Mouse (Mus musculus): ENCODE data around the gene Rbms3. TPM values are rescaled to one million over a fixed set of nuclear protein-coding genes. Genes with fewer than 3 reads are reported as not detected.
A peak's percentile ranks its signal among the peaks of the same experiment; 100 is the strongest.

The Rbms3 gene
- polyA plus RNA-seq, 1 experiment from 2014 or later: 127 TPM

GRCm38 (mm10) chr9:116813396-116813795 lies 816.3 kb downstream of the Rbms3 start:
- no peak overlapping the region for H3K9ac ChIP-seq
- peaks cover 33% of the 10 kb centered on the region for H3K4me1 ChIP-seq (replicated peaks)
- no peaks in the 10 kb centered on the region for H3K9me3 ChIP-seq
- WGBS: 57% methylated on average over 2 of the region's 2 CpGs
- no peak overlapping the region for H3K4me2 ChIP-seq
- H3K27me3 ChIP-seq: no peaks in the 10 kb centered on the region
- H3K36me3 ChIP-seq: no peaks in the 10 kb centered on the region
- H3K27ac ChIP-seq (replicated peaks): peak overlapping the region; percentile 11
- ATAC-seq (ENCODE audit: low read depth): no peak
- H3K4me3 ChIP-seq: no peak overlapping the region

GRCm38 (mm10) chr9:116809260-116809659 lies 820.5 kb downstream of the Rbms3 start:
- Histone ChIP-seq H3K4me1 (replicated peaks) (peaks cover 44% of the 10 kb centered on the region), H3K9ac (no peak overlapping the region), H3K36me3 (no peaks in the 10 kb centered on the region), H3K4me2 (no peak overlapping the region), H3K4me3 (no peak overlapping the region), H3K27ac (replicated peaks) (no peak overlapping the region; the same call in 1 of the 2 replicates), H3K9me3 (no peaks in the 10 kb centered on the region), H3K27me3 (no peaks in the 10 kb centered on the region)
- WGBS: 37% methylated on average over 5 of the region's 5 CpGs
- peak; percentile 46 for ATAC-seq (ENCODE audit: low read depth)

DNA sequence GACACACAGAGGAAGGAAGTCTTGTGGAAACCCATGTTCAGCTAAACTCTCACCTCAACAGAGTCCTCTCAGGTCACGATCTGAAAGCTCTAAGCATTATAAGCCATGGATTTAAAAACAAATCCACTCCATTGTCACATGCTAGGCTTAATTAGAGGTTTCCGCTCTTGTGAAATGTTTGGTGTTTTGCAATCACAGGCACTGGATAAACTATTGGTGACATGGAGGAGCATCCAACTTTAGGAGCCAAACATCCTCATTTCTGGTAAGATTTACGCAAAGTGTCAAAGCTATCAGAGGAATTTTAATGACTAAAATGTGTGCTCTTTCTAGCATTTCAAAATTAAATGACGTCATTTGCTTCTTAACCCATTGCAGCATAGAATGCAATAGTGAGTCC lies 821.3 kb downstream of the Rbms3 start:
- Histone ChIP-seq H3K36me3 (no peaks in the 10 kb centered on the region), H3K27ac (replicated peaks) (peak overlapping the region; percentile 71), H3K4me1 (replicated peaks) (peaks cover 39% of the 10 kb centered on the region), H3K9me3 (no peaks in the 10 kb centered on the region), H3K4me3 (no peak overlapping the region), H3K9ac (no peak overlapping the region), H3K27me3 (no peaks in the 10 kb centered on the region), H3K4me2 (no peak overlapping the region)
- WGBS: 82% methylated on average over 4 of the region's 4 CpGs
- ATAC-seq (ENCODE audit: low read depth): no peak

GRCm38 (mm10) chr9:116807166-116808081 lies 822.3 kb downstream of the Rbms3 start:
- no peaks in the 10 kb centered on the region for H3K27me3 ChIP-seq
- no peak overlapping the region; the same call in 1 of the 2 replicates for H3K9ac ChIP-seq
- H3K36me3 ChIP-seq: no peaks in the 10 kb centered on the region
- H3K27ac ChIP-seq (replicated peaks): peak overlapping the region; percentile 71
- 9% methylated on average over 16 of the region's 16 CpGs for WGBS
- peak overlapping the region; percentile 9; the same call in 1 of the 2 replicates for H3K4me2 ChIP-seq
- peak; percentile 65 for ATAC-seq (ENCODE audit: low read depth)
- H3K9me3 ChIP-seq: no peaks in the 10 kb centered on the region
- peaks cover 39% of the 10 kb centered on the region for H3K4me1 ChIP-seq (replicated peaks)
- H3K4me3 ChIP-seq: no peak overlapping the region

DNA sequence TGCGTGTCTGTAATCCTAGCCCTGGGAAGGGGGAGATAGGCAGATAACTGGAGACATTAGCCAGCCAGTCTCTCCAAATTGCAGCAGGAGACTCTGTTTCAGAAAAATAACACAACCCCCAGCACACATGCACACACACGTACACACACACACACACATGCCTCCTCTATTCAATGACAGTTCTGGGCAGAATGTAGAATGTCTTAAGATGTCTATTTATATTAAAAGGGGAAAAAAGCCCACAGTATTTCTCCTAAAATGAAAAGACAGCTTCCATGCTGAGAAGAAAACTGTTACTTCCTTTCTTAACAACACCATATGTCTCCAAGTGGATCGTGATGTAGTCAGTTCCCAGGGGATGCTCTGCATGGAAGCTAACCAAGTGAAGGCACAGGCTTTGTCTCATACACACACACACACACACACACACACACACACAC lies 826.4 kb downstream of the Rbms3 start:
- Histone ChIP-seq H3K36me3 (no peaks in the 10 kb centered on the region), H3K4me1 (replicated peaks) (peaks cover 28% of the 10 kb centered on the region), H3K27me3 (no peaks in the 10 kb centered on the region), H3K4me3 (no peak overlapping the region), H3K27ac (replicated peaks) (0 out of 2 replicates have a peak overlapping the region, but pooled peaks have one; percentile 42), H3K9me3 (no peaks in the 10 kb centered on the region), H3K4me2 (no peak overlapping the region), H3K9ac (no peak overlapping the region)
- 61% methylated on average over 3 of the region's 3 CpGs for WGBS
- ATAC-seq (ENCODE audit: low read depth): no peak

GRCm38 (mm10) chr9:116802602-116803001 lies 827.1 kb downstream of the Rbms3 start:
- no peak overlapping the region for H3K9ac ChIP-seq
- H3K36me3 ChIP-seq: no peaks in the 10 kb centered on the region
- H3K4me3 ChIP-seq: no peak overlapping the region
- no peaks in the 10 kb centered on the region for H3K9me3 ChIP-seq
- no peak for ATAC-seq (ENCODE audit: low read depth)
- no peak overlapping the region for H3K4me2 ChIP-seq
- H3K27me3 ChIP-seq: no peaks in the 10 kb centered on the region
- 74% methylated on average over 7 of the region's 7 CpGs for WGBS
- no peak overlapping the region for H3K27ac ChIP-seq (replicated peaks)
- H3K4me1 ChIP-seq (replicated peaks): peaks cover 21% of the 10 kb centered on the region

GRCm38 (mm10) chr9:116795240-116795955 lies 834.3 kb downstream of the Rbms3 start:
- Histone ChIP-seq H3K36me3 (no peaks in the 10 kb centered on the region), H3K4me3 (no peak overlapping the region), H3K4me2 (no peak overlapping the region), H3K9me3 (no peaks in the 10 kb centered on the region), H3K27me3 (no peaks in the 10 kb centered on the region), H3K27ac (replicated peaks) (no peak overlapping the region), H3K4me1 (replicated peaks) (peaks cover under 1% of the 10 kb centered on the region; the same call in 1 of the 2 replicates), H3K9ac (no peak overlapping the region)
- WGBS: 43% methylated on average over 2 of the region's 2 CpGs
- no peak for ATAC-seq (ENCODE audit: low read depth)

GRCm38 (mm10) chr9:116791850-116792249 lies 837.9 kb downstream of the Rbms3 start:
- Histone ChIP-seq H3K9ac (no peak overlapping the region), H3K4me1 (replicated peaks) (no peaks in the 10 kb centered on the region), H3K9me3 (no peaks in the 10 kb centered on the region), H3K4me2 (no peak overlapping the region), H3K27me3 (no peaks in the 10 kb centered on the region), H3K36me3 (no peaks in the 10 kb centered on the region), H3K27ac (replicated peaks) (no peak overlapping the region), H3K4me3 (no peak overlapping the region)
- ATAC-seq (ENCODE audit: low read depth): no peak
- WGBS: 86% methylated on average over 7 of the region's 7 CpGs

DNA sequence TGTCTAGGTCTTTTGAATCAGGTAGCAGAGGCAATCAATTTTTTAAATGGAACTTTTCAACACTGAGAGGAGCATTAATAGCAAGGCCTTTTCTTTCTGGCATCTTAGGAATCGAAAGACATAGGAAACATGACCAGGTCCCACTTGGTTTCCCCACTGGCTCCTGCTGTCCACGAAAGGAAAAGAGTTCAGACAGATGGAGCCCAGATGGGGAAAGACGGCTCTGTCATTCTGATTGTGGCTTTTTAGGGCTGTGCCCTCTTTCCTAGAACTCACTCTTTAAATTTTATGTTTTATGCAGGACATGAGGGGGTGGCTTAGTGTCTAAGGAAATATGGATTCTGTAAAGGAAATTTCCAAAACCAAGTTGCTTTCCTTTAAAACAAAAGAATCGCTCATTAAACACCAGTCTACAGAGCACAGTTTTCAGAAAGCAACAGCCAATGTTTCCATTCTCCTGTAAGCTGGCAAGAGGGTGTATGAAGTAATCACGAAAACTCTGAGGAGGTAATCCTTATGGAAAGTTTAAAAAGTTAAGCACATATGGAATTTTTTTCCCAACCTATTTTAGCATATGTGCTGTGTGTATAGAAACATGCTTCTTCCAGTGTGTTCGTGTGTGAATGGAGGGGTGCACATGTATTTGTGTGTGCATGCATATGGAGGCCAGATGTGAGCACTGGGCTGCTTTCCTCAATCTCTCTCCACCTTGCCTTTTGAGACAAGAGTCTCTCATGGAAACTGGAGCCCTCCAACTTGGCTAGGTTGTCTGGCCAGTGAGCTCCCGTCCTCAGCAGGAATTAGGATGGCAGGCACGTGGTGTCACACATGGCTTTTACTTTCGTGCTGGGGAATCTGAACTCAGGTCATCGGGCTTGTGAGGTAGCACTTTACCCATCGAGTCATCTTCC lies 843.3 kb downstream of the Rbms3 start:
- no peaks in the 10 kb centered on the region for H3K9me3 ChIP-seq
- no peak overlapping the region for H3K27ac ChIP-seq (replicated peaks)
- H3K9ac ChIP-seq: no peak overlapping the region
- H3K27me3 ChIP-seq: no peaks in the 10 kb centered on the region
- H3K4me1 ChIP-seq (replicated peaks): no peaks in the 10 kb centered on the region
- no peak overlapping the region for H3K4me3 ChIP-seq
- no peak for ATAC-seq (ENCODE audit: low read depth)
- H3K36me3 ChIP-seq: no peaks in the 10 kb centered on the region
- 77% methylated on average over 11 of the region's 11 CpGs for WGBS
- no peak overlapping the region for H3K4me2 ChIP-seq

- 58% methylated on average over 3 of the region's 3 CpGs for WGBS
Measured at GRCm38 (mm10) chr9:116771820-116772219, 857.9 kb downstream of the Rbms3 start.

DNA sequence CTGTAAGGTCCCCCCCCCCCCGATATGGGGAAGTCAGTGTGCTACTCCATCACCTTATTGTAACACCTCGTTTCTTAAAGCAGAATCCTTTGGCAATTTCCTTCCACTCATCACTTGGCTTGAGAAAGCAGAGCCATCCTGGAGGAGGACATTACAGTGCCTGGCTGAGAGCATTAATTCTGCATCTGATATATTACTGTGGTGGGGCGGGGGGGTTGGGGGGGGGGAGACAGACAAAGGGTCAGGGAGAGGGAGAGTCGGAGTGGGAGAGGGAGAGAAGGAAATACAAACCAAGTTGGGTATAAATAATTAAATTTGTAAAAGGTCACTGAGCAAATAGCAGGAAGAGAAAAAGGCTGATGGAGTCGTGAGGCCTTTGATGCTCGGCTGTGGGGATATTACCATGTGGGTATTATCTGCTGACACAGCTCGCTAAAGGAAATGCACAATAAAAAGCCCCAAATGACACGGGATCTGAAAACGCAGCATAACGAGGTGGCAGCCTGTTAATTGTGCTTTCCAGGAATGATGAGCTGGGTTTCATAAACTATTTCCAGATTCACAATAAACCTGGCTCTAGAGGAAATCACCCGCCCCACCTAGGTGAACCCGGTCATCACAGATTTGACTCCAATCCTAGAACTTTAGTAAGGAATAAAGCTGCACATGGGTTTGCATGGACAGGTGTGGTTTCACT lies 860.2 kb downstream of the Rbms3 start:
- Histone ChIP-seq H3K4me1 (replicated peaks) (peaks cover 28% of the 10 kb centered on the region), H3K4me2 (no peak overlapping the region), H3K36me3 (no peaks in the 10 kb centered on the region), H3K9ac (no peak overlapping the region), H3K27me3 (no peaks in the 10 kb centered on the region), H3K4me3 (no peak overlapping the region), H3K9me3 (no peaks in the 10 kb centered on the region), H3K27ac (replicated peaks) (peak overlapping the region; percentile 57)
- WGBS: 27% methylated on average over 12 of the region's 12 CpGs
- ATAC-seq (ENCODE audit: low read depth): peak; percentile 32; the same call in 1 of the 2 replicates

More at GRCm38 (mm10) chr9:116771820-116772219, 857.9 kb downstream of the Rbms3 start:
- Histone ChIP-seq H3K9me3 (no peaks in the 10 kb centered on the region), H3K9ac (no peak overlapping the region), H3K27me3 (no peaks in the 10 kb centered on the region), H3K36me3 (no peaks in the 10 kb centered on the region), H3K27ac (replicated peaks) (no peak overlapping the region), H3K4me3 (no peak overlapping the region), H3K4me1 (replicated peaks) (peaks cover 31% of the 10 kb centered on the region), H3K4me2 (no peak overlapping the region)
- ATAC-seq (ENCODE audit: low read depth): no peak
